Mouse (Mus musculus) heart, embryonic 13.5 days (tissue): ENCODE data around the gene Shroom3. TPM values are rescaled to one million over a fixed set of nuclear protein-coding genes. Genes with fewer than 3 reads are reported as not detected.
"Not testable (repeated sequence)": the region's sequence is repeated elsewhere in the genome, so short reads cannot be mapped to it uniquely, and the experiment has no call there.

Experiments
- ATAC-seq: fragments of 200-750 bp; cut with Nextera tagmentation; 2 replicates; pipeline ENCODE4 v1.8.0; 2017; ENCODE audit warnings: moderate TSS enrichment; ENCODE audit not compliant: insufficient number of reproducible peaks, low FRiP score, low TSS enrichment; ENCODE audit errors: extremely low read depth
- H3K27ac ChIP-seq: fragments of 300-500 bp; sonication (generic); replicated peaks from 2 replicates; pipeline ENCODE4 v1.5.1; 2015; ENCODE audit warnings: moderate library complexity, mild to moderate bottlenecking, inconsistent platforms
- H3K27me3 ChIP-seq: fragments of 300-500 bp; sonication (generic); replicated peaks from 2 replicates; pipeline ENCODE4 v1.6.1; 2015; ENCODE audit warnings: mild to moderate bottlenecking, inconsistent platforms
- H3K36me3 ChIP-seq: fragments of 300-500 bp; sonication (generic); 2 replicates; pipeline ENCODE4 v1.6.1; 2015; ENCODE audit warnings: mild to moderate bottlenecking, inconsistent platforms
- H3K4me1 ChIP-seq: fragments of 300-500 bp; sonication (generic); 2 replicates; pipeline ENCODE4 v1.6.1; 2015; ENCODE audit warnings: inconsistent platforms
- H3K4me2 ChIP-seq: fragments of 300-500 bp; sonication (generic); 2 replicates; pipeline ENCODE4 v1.6.1; 2015; ENCODE audit warnings: inconsistent platforms, mild to moderate bottlenecking, moderate library complexity
- H3K4me3 ChIP-seq: fragments of 300-500 bp; sonication (generic); 2 replicates; pipeline ENCODE4 v1.5.1; 2015; ENCODE audit warnings: moderate library complexity, mild to moderate bottlenecking, inconsistent platforms
- H3K9ac ChIP-seq: fragments of 300-500 bp; sonication (generic); 2 replicates; pipeline ENCODE4 v1.6.1; 2015; ENCODE audit warnings: inconsistent platforms, mild to moderate bottlenecking, moderate library complexity
- H3K9me3 ChIP-seq: fragments of 300-500 bp; sonication (generic); 2 replicates; pipeline ENCODE4 v1.6.1; 2016; ENCODE audit warnings: inconsistent platforms
- WGBS: fragments of 180-500 bp; shearing (Covaris S2); methylation state at CpG from one replicate; pipeline ENCODE4 v1.1.7; 2015; ENCODE audit warnings: mixed read lengths; 5-methylcytosine and 5-hydroxymethylcytosine counted together
- polyA plus RNA-seq: library from polyadenylated mRNA; unstranded; fragments of >200 nt; fragmentation: Nextera tagmentation; extraction: Ambion mirVana; gene quantifications from 2 replicates; pipeline ENCODE4 v1.2.1, GENCODE M21; 2015

The Shroom3 gene
- polyA plus RNA-seq, 1 experiment from 2014 or later = 10.3 TPM

- Histone ChIP-seq H3K4me3 (no peak overlapping the region), H3K27ac (peak overlapping the region; percentile 78), H3K27me3 (no peaks in the 10 kb centered on the region), H3K4me2 (no peak overlapping the region), H3K4me1 (peaks cover 62% of the 10 kb centered on the region), H3K9ac (no peak overlapping the region), H3K36me3 (peaks cover 40% of the 10 kb centered on the region), H3K9me3 (no peaks in the 10 kb centered on the region)
- 68% methylated on average over 14 of the region's 14 CpGs for WGBS
- no peak for ATAC-seq
Measured at GRCm38 (mm10) chr5:92919390-92919789, 236.2 kb downstream of the Shroom3 start.

GRCm38 (mm10) chr5:92920984-92921383 is 237.7 kb downstream of the Shroom3 start:
- Histone ChIP-seq H3K27me3 (no peaks in the 10 kb centered on the region), H3K9ac (no peak overlapping the region), H3K4me3 (no peak overlapping the region), H3K4me2 (no peak overlapping the region), H3K4me1 (peaks cover 62% of the 10 kb centered on the region), H3K36me3 (peaks cover 40% of the 10 kb centered on the region), H3K27ac (no peak overlapping the region), H3K9me3 (no peaks in the 10 kb centered on the region)
- no peak for ATAC-seq
- WGBS = 80% methylated on average over 8 of the region's 8 CpGs

- H3K4me2 ChIP-seq = no peak overlapping the region
- no peaks in the 10 kb centered on the region for H3K27me3 ChIP-seq
- no peak overlapping the region for H3K9ac ChIP-seq
- no peak for ATAC-seq
- no peak overlapping the region for H3K27ac ChIP-seq
- H3K9me3 ChIP-seq = no peaks in the 10 kb centered on the region
- H3K4me1 ChIP-seq = peaks cover 64% of the 10 kb centered on the region
- H3K36me3 ChIP-seq = peaks cover 46% of the 10 kb centered on the region
- WGBS = 79% methylated on average over 8 of the region's 8 CpGs
- no peak overlapping the region for H3K4me3 ChIP-seq
Measured at GRCm38 (mm10) chr5:92921728-92922127, 238.5 kb downstream of the Shroom3 start.

- H3K27me3 ChIP-seq, ATAC-seq, H3K4me2 ChIP-seq, H3K4me3 ChIP-seq, H3K9me3 ChIP-seq, H3K27ac ChIP-seq, H3K9ac ChIP-seq: not testable (repeated sequence)
- Histone ChIP-seq H3K4me1 (peaks cover 67% of the 10 kb centered on the region), H3K36me3 (peaks cover 53% of the 10 kb centered on the region)
- 86% methylated on average over 5 of the region's 5 CpGs for WGBS
Measured at GRCm38 (mm10) chr5:92922981-92923380, 239.7 kb downstream of the Shroom3 start.

GRCm38 (mm10) chr5:92924851-92925477 is 241.7 kb downstream of the Shroom3 start:
- 4% methylated on average over 17 of the region's 17 CpGs for WGBS

GRCm38 (mm10) chr5:92927667-92928066 is 244.4 kb downstream of the Shroom3 start:
- WGBS = 63% methylated on average over 10 of the region's 10 CpGs
- peak overlapping the region; percentile 80 for H3K27ac ChIP-seq
- H3K4me3 ChIP-seq = no peak overlapping the region
- no peaks in the 10 kb centered on the region for H3K9me3 ChIP-seq
- no peak for ATAC-seq
- H3K27me3 ChIP-seq = no peaks in the 10 kb centered on the region
- H3K4me2 ChIP-seq = peak overlapping the region; percentile 46; the same call in 1 of the 2 replicates
- peaks cover 27% of the 10 kb centered on the region for H3K36me3 ChIP-seq
- peaks cover 89% of the 10 kb centered on the region for H3K4me1 ChIP-seq
- peak overlapping the region; percentile 69 for H3K9ac ChIP-seq

More at GRCm38 (mm10) chr5:92924851-92925477, 241.7 kb downstream of the Shroom3 start:
- Histone ChIP-seq H3K9ac (peak overlapping the region; percentile 68), H3K4me1 (peaks cover 69% of the 10 kb centered on the region), H3K36me3 (peaks cover 51% of the 10 kb centered on the region), H3K27ac (peak overlapping the region; percentile 83), H3K9me3 (no peaks in the 10 kb centered on the region), H3K4me2 (peak overlapping the region; percentile 64), H3K27me3 (no peaks in the 10 kb centered on the region), H3K4me3 (peak overlapping the region; percentile 33)
- no peak; the same call in 1 of the 2 replicates for ATAC-seq

- H3K4me2 ChIP-seq = no peak overlapping the region
- 61% methylated on average over 6 of the region's 6 CpGs for WGBS
- peaks cover 95% of the 10 kb centered on the region for H3K4me1 ChIP-seq
- H3K9me3 ChIP-seq = no peaks in the 10 kb centered on the region
- H3K27ac ChIP-seq = peak overlapping the region; percentile 43
- no peak for ATAC-seq
- no peak overlapping the region for H3K4me3 ChIP-seq
- peaks cover 37% of the 10 kb centered on the region for H3K36me3 ChIP-seq
- no peak overlapping the region for H3K9ac ChIP-seq
- no peaks in the 10 kb centered on the region for H3K27me3 ChIP-seq
Measured at GRCm38 (mm10) chr5:92930557-92930956, 247.3 kb downstream of the Shroom3 start.

- 43% methylated on average over 16 of the region's 16 CpGs for WGBS
- no peak overlapping the region for H3K4me2 ChIP-seq
- peak overlapping the region; percentile 85 for H3K27ac ChIP-seq
- peaks cover 41% of the 10 kb centered on the region for H3K36me3 ChIP-seq
- H3K9me3 ChIP-seq = no peaks in the 10 kb centered on the region
- ATAC-seq = no peak
- no peaks in the 10 kb centered on the region for H3K27me3 ChIP-seq
- peaks cover 95% of the 10 kb centered on the region for H3K4me1 ChIP-seq
- H3K4me3 ChIP-seq = no peak overlapping the region
- H3K9ac ChIP-seq = peak overlapping the region; percentile 61
Measured at GRCm38 (mm10) chr5:92931298-92931697, 248.1 kb downstream of the Shroom3 start.

- peak overlapping the region; percentile 50 for H3K4me2 ChIP-seq
- peak overlapping the region; percentile 85 for H3K27ac ChIP-seq
- no peak for ATAC-seq
- H3K9ac ChIP-seq = peak overlapping the region; percentile 51; the same call in 1 of the 2 replicates
- 19% methylated on average over 10 of the region's 10 CpGs for WGBS
- H3K36me3 ChIP-seq = peaks cover 43% of the 10 kb centered on the region
- H3K4me1 ChIP-seq = peaks cover 80% of the 10 kb centered on the region
- no peaks in the 10 kb centered on the region for H3K9me3 ChIP-seq
- H3K4me3 ChIP-seq = no peak overlapping the region
- H3K27me3 ChIP-seq = no peaks in the 10 kb centered on the region
Measured at GRCm38 (mm10) chr5:92933010-92933409, 249.8 kb downstream of the Shroom3 start.

- H3K9ac ChIP-seq = peak overlapping the region; percentile 51
- ATAC-seq = no peak
Measured at GRCm38 (mm10) chr5:92933599-92934217, 250.5 kb downstream of the Shroom3 start.

GRCm38 (mm10) chr5:92934269-92934939 is 251.2 kb downstream of the Shroom3 start:
- Histone ChIP-seq H3K9ac (0 out of 2 replicates have a peak overlapping the region, but pooled peaks have one; percentile 45), H3K9me3 (no peaks in the 10 kb centered on the region), H3K36me3 (peaks cover 48% of the 10 kb centered on the region), H3K27me3 (no peaks in the 10 kb centered on the region), H3K4me1 (peaks cover 71% of the 10 kb centered on the region), H3K4me2 (no peak overlapping the region), H3K27ac (peak overlapping the region; percentile 85), H3K4me3 (no peak overlapping the region)
- 71% methylated on average over 7 of the region's 7 CpGs for WGBS
- ATAC-seq = no peak

More at GRCm38 (mm10) chr5:92933599-92934217, 250.5 kb downstream of the Shroom3 start:
- Histone ChIP-seq H3K4me1 (peaks cover 74% of the 10 kb centered on the region), H3K27me3 (no peaks in the 10 kb centered on the region), H3K36me3 (peaks cover 44% of the 10 kb centered on the region), H3K9me3 (no peaks in the 10 kb centered on the region), H3K27ac (peak overlapping the region; percentile 85), H3K4me3 (no peak overlapping the region), H3K4me2 (peak overlapping the region; percentile 50)
- 61% methylated on average over 7 of the region's 7 CpGs for WGBS
